Mouse (Mus musculus) midbrain, embryonic 11.5 days (tissue): ENCODE results near the gene Ubtfl1. TPM values are rescaled to one million over a fixed set of nuclear protein-coding genes. Genes with fewer than 3 reads are reported as not detected.

Source experiments
- microRNA-seq: library from miRNA; unstranded; fragments of <30 nt; microRNA quantifications from one replicate; pipeline ENCODE4, GENCODE M21; 2017
- polyA plus RNA-seq: library from polyadenylated mRNA; unstranded; fragments of >200 nt; fragmentation: Nextera tagmentation; extraction: Ambion mirVana; gene quantifications from 2 replicates; pipeline ENCODE4 v1.2.1, GENCODE M21; 2014

Ubtfl1 gene
- polyA plus RNA-seq, 1 experiment from 2014 or later = not detected

Small RNAs within 50 kb of the gene (microRNA-seq; reads per million reads assigned to microRNA genes)
- not detected for gene Gm22854

Other genes starting within 250 kb of the Ubtfl1 start
- gene Chordc1, start 112.3 kb upstream of the Ubtfl1 start, polyA plus RNA-seq = 131 and 141 TPM in 2 replicates
- gene Naalad2, start 1.4 kb upstream of the Ubtfl1 start, polyA plus RNA-seq = 1.9 and 3.5 TPM in 2 replicates
- 0.07 TPM in 1 of 2 replicates, not detected in the other for gene Mbd3l2, start 26.2 kb downstream of the Ubtfl1 start, polyA plus RNA-seq
- gene Zfp558, start 73.8 kb downstream of the Ubtfl1 start, polyA plus RNA-seq = 16.3 and 17.9 TPM in 2 replicates
- gene Mbd3l1, start 73.9 kb downstream of the Ubtfl1 start, polyA plus RNA-seq = not detected in 2 replicates